Comparison of ENCODE assay signal across 8 mouse cellular contexts in genomic region chr17:17909636-17910421, GRCm38 (mm10). TPM values are rescaled to one million over a fixed set of nuclear protein-coding genes. Genes with fewer than 3 reads are reported as not detected.
DNase-seq lines count a peak whose midpoint lies in the region; ATAC-seq lines count a peak whose summit lies in the region.

No protein-coding gene starts in this region.

- H3K9ac ChIP-seq in intestine, embryonic 14.5 days (ENCODE audit: low read length): peak overlapping the region; percentile 55

- H3K4me3 ChIP-seq in embryonic facial prominence, embryonic 10.5 days: peak overlapping the region; percentile 61
- peak overlapping the region; percentile 41 for H3K4me3 ChIP-seq in intestine, embryonic 14.5 days (ENCODE audit: low read depth, low read length)

- peak; percentile 100 for ATAC-seq in intestine, embryonic 14.5 days (replicated peaks; ENCODE audit: low FRiP score, low TSS enrichment, low read depth)
- ATAC-seq in megakaryocyte, adult 5-6 weeks (ENCODE audit: poor library complexity, severe bottlenecking): peak; percentile 95

- 19% methylated on average over 51 of the region's 51 CpGs for WGBS in embryonic facial prominence, embryonic 10.5 days
- 14% methylated on average over 50 of the region's 51 CpGs for WGBS in intestine, embryonic 14.5 days

- H3K9me3 ChIP-seq in embryonic facial prominence, embryonic 10.5 days: peaks cover 13% of the 10 kb centered on the region; the same call in 1 of the 2 replicates
- H3K9me3 ChIP-seq in intestine, embryonic 14.5 days (ENCODE audit: control insufficient read depth, low read length): no peaks in the 10 kb centered on the region

- H3K4me1 ChIP-seq in embryonic facial prominence, embryonic 10.5 days: 0 out of 2 replicates have a peak, but pooled peaks cover 6% of the 10 kb centered on the region
- no peaks in the 10 kb centered on the region for H3K4me1 ChIP-seq in intestine, embryonic 14.5 days (replicated peaks; ENCODE audit: control insufficient read depth, insufficient read depth, low read length)

- no peaks in the 10 kb centered on the region for H3K36me3 ChIP-seq in embryonic facial prominence, embryonic 10.5 days (replicated peaks)
- H3K36me3 ChIP-seq in intestine, embryonic 14.5 days (ENCODE audit: control insufficient read depth, insufficient read depth, low read length): no peaks in the 10 kb centered on the region

- H3K4me2 ChIP-seq in intestine, embryonic 14.5 days (ENCODE audit: low read length): peak overlapping the region; percentile 61

- H3K27me3 ChIP-seq in embryonic facial prominence, embryonic 10.5 days (replicated peaks; ENCODE audit: low read depth, poor library complexity, severe bottlenecking): 0 out of 2 replicates have a peak, but pooled peaks cover 6% of the 10 kb centered on the region
- no peaks in the 10 kb centered on the region for H3K27me3 ChIP-seq in intestine, embryonic 14.5 days (replicated peaks; ENCODE audit: control insufficient read depth, insufficient read depth, low read length)

- H3K27ac ChIP-seq in embryonic facial prominence, embryonic 10.5 days (replicated peaks): peak overlapping the region; percentile 76; the same call in 1 of the 2 replicates
- H3K27ac ChIP-seq in intestine, embryonic 14.5 days (ENCODE audit: low read depth): 0 out of 2 replicates have a peak overlapping the region, but pooled peaks have one; percentile 24

- DNase-seq in adrenal gland, adult 2 months: peak; percentile 93
- peak; percentile 88 for DNase-seq in embryonic facial prominence, embryonic 10.5 days (ENCODE audit: low spot score)
- peak; percentile 65 to 80 for DNase-seq in gastrocnemius, postnatal 4 days (ENCODE audit: low spot score in 2 of 2)
- DNase-seq in intestine, embryonic 14.5 days (ENCODE audit: low spot score): peak; percentile 89
- peak; percentile 78 to 85 for DNase-seq in left cerebral cortex, adult 9 months (ENCODE audit: low spot score in 2 of 2)
- DNase-seq in retina, postnatal 7 days (ENCODE audit: low read depth, low spot score): peak; percentile 84
- DNase-seq in urinary bladder, postnatal 10 days (ENCODE audit: low spot score): peak; percentile 47

RNA-seq across cellular contexts. Expression of gene Fpr3, which starts 22.2 kb away (rescaled TPM):
- total RNA-seq in adrenal gland, adult 2 months (2021): not detected
- not detected in 2 replicates for polyA plus RNA-seq in adrenal gland, adult 2 months (2012; rRNA removed)
- not detected in 2 replicates for polyA plus RNA-seq in embryonic facial prominence, embryonic 10.5 days (2016; fragmentation: Nextera tagmentation; extraction: Ambion mirVana)
- total RNA-seq in gastrocnemius, postnatal 4 days (2021): not detected
- polyA plus RNA-seq in intestine, embryonic 14.5 days (2014; fragmentation: Nextera tagmentation; extraction: Ambion mirVana): not detected in 2 replicates
- total RNA-seq in megakaryocyte, adult 5-6 weeks (2015): not detected in 2 replicates
- total RNA-seq in megakaryocyte, adult 5-6 weeks (2017): not detected in 2 replicates

RNA-seq across cellular contexts. Expression of gene Fpr2, which starts 22.2 kb away (rescaled TPM):
- total RNA-seq in adrenal gland, adult 2 months (2021): under 1 TPM in 1 of 2 experiments, not detected in 1; 0.83 TPM
- polyA plus RNA-seq in adrenal gland, adult 2 months (2012; rRNA removed): not detected in 2 replicates
- not detected in 2 replicates for polyA plus RNA-seq in embryonic facial prominence, embryonic 10.5 days (2016; fragmentation: Nextera tagmentation; extraction: Ambion mirVana)
- total RNA-seq in gastrocnemius, postnatal 4 days (2021): under 1 TPM in 1 of 2 experiments, not detected in 1; 0.98 TPM
- 0.38 TPM in 1 of 2 replicates, not detected in the other for polyA plus RNA-seq in intestine, embryonic 14.5 days (2014; fragmentation: Nextera tagmentation; extraction: Ambion mirVana)
- total RNA-seq in megakaryocyte, adult 5-6 weeks (2015): 335 and 343 TPM in 2 replicates
- 80.8 and 91.0 TPM in 2 replicates for total RNA-seq in megakaryocyte, adult 5-6 weeks (2017)

RNA-seq across cellular contexts. Expression of gene Fpr1, which starts 26.1 kb away (rescaled TPM):
- not detected for total RNA-seq in adrenal gland, adult 2 months (2021)
- polyA plus RNA-seq in adrenal gland, adult 2 months (2012; rRNA removed): not detected in 2 replicates
- not detected in 2 replicates for polyA plus RNA-seq in embryonic facial prominence, embryonic 10.5 days (2016; fragmentation: Nextera tagmentation; extraction: Ambion mirVana)
- total RNA-seq in gastrocnemius, postnatal 4 days (2021): under 1 TPM; 0.20 to 0.26 TPM
- 0.13 TPM in 1 of 2 replicates, not detected in the other for polyA plus RNA-seq in intestine, embryonic 14.5 days (2014; fragmentation: Nextera tagmentation; extraction: Ambion mirVana)
- 65.4 and 74.3 TPM in 2 replicates for total RNA-seq in megakaryocyte, adult 5-6 weeks (2015)
- 53.9 and 57.5 TPM in 2 replicates for total RNA-seq in megakaryocyte, adult 5-6 weeks (2017)

RNA-seq across cellular contexts. Expression of gene Has1, which starts 54.8 kb away (rescaled TPM):
- total RNA-seq in adrenal gland, adult 2 months (2021): under 1 TPM in 1 of 2 experiments, not detected in 1; 0.07 TPM
- polyA plus RNA-seq in adrenal gland, adult 2 months (2012; rRNA removed): 0.22 and 0.36 TPM in 2 replicates
- 1.2 and 1.5 TPM in 2 replicates for polyA plus RNA-seq in embryonic facial prominence, embryonic 10.5 days (2016; fragmentation: Nextera tagmentation; extraction: Ambion mirVana)
- total RNA-seq in gastrocnemius, postnatal 4 days (2021): under 1 TPM; 0.18 to 0.69 TPM
- 1.8 TPM in 2 replicates for polyA plus RNA-seq in intestine, embryonic 14.5 days (2014; fragmentation: Nextera tagmentation; extraction: Ambion mirVana)
- not detected in 2 replicates for total RNA-seq in megakaryocyte, adult 5-6 weeks (2015)
- not detected in 2 replicates for total RNA-seq in megakaryocyte, adult 5-6 weeks (2017)

Comparison
In these comparisons a context has a peak if more than half of its experiments do, and no peak if none do; other contexts are left out.
1. Peak in every context shown above with its lines: DNase-seq, ATAC-seq, H3K4me3 ChIP-seq and H3K27ac ChIP-seq.
2. RNA of gene Fpr2, which starts 22.2 kb away (total RNA-seq): 80.8 to 343 TPM in megakaryocyte, adult 5-6 weeks; 0.98 TPM in gastrocnemius, postnatal 4 days and 0.83 TPM in adrenal gland, adult 2 months; every median in the first group is over 10 times any median in the second.
3. RNA of gene Fpr1, which starts 26.1 kb away (total RNA-seq): 53.9 to 74.3 TPM in megakaryocyte, adult 5-6 weeks; 0.20 to 0.26 TPM in gastrocnemius, postnatal 4 days and not detected in adrenal gland, adult 2 months; every median in the first group is over 10 times any median in the second.